Mouse (Mus musculus) hindbrain, embryonic 11.5 days (tissue): ENCODE results near the gene Fut8. TPM values are rescaled to one million over a fixed set of nuclear protein-coding genes. Genes with fewer than 3 reads are reported as not detected.

Experiments used
- ATAC-seq: fragments of 200-750 bp; cut with Nextera tagmentation; 2 replicates; pipeline ENCODE4 v1.8.0; 2017; ENCODE audit warnings: mild to moderate bottlenecking, moderate TSS enrichment, moderate library complexity; ENCODE audit not compliant: low FRiP score
- DNase-seq: peaks from one replicate; pipeline ENCODE4 v3.0.0-alpha.2; 2015; ENCODE audit warnings: low spot score
- H3K27ac ChIP-seq: fragments of 300-500 bp; sonication (generic); 2 replicates; pipeline ENCODE4 v1.5.1; 2014; ENCODE audit warnings: mild to moderate bottlenecking, low read depth, low read length
- H3K27me3 ChIP-seq: fragments of 300-500 bp; sonication (generic); 2 replicates; pipeline ENCODE4 v1.6.1; 2014; ENCODE audit warnings: mild to moderate bottlenecking, low read length, moderate library complexity, mixed read lengths; ENCODE audit not compliant: control insufficient read depth, insufficient read depth
- H3K36me3 ChIP-seq: fragments of 300-500 bp; sonication (generic); 2 replicates; pipeline ENCODE4 v1.6.1; 2014; ENCODE audit warnings: mild to moderate bottlenecking, low read length, moderate library complexity, mixed read lengths; ENCODE audit not compliant: control insufficient read depth, insufficient read depth
- H3K4me1 ChIP-seq: fragments of 300-500 bp; sonication (generic); replicated peaks from 2 replicates; pipeline ENCODE4 v1.6.1; 2014; ENCODE audit warnings: low read length, mixed read lengths; ENCODE audit not compliant: control insufficient read depth, insufficient read depth
- H3K4me2 ChIP-seq: fragments of 300-500 bp; sonication (generic); replicated peaks from 2 replicates; pipeline ENCODE4 v1.6.1; 2014; ENCODE audit warnings: mild to moderate bottlenecking, low read depth, low read length
- H3K4me3 ChIP-seq: fragments of 300-500 bp; sonication (generic); 2 replicates; pipeline ENCODE4 v1.5.1; 2014; ENCODE audit warnings: low read depth, low read length
- H3K9ac ChIP-seq: fragments of 300-500 bp; sonication (generic); 2 replicates; pipeline ENCODE4 v1.6.1; 2014; ENCODE audit warnings: low read depth, low read length
- H3K9me3 ChIP-seq: fragments of 300-500 bp; sonication (generic); 2 replicates; pipeline ENCODE4 v1.6.1; 2016; ENCODE audit warnings: low read length; ENCODE audit not compliant: control insufficient read depth
- WGBS: fragments of 180-500 bp; shearing (Covaris S2); extraction: QIAGEN DNeasy Blood & Tissue Kit; methylation state at CpG from one replicate; pipeline ENCODE4 v1.1.7; 2014; 5-methylcytosine and 5-hydroxymethylcytosine counted together
- polyA plus RNA-seq: library from polyadenylated mRNA; unstranded; fragments of >200 nt; fragmentation: Nextera tagmentation; extraction: Ambion mirVana; gene quantifications from 2 replicates; pipeline ENCODE4 v1.2.1, GENCODE M21; 2014

The Fut8 gene
- polyA plus RNA-seq, 1 experiment from 2014 or later, result 34.4 TPM

GRCm38 (mm10) chr12:77428165-77428564, 190.2 kb downstream of the Fut8 start:
- Histone ChIP-seq H3K27me3 (no peaks in the 10 kb centered on the region), H3K9me3 (no peaks in the 10 kb centered on the region), H3K27ac (no peak overlapping the region), H3K36me3 (no peaks in the 10 kb centered on the region), H3K4me3 (no peak overlapping the region), H3K4me2 (no peak overlapping the region), H3K4me1 (no peaks in the 10 kb centered on the region), H3K9ac (no peak overlapping the region)
- ATAC-seq (no peak), DNase-seq (no peak)
- 79% methylated on average over 1 of the region's 1 CpGs for WGBS

- Histone ChIP-seq H3K4me1 (no peaks in the 10 kb centered on the region), H3K9ac (no peak overlapping the region)
- DNase-seq, result no peak
Measured at GRCm38 (mm10) chr12:77429381-77429780, 191.5 kb downstream of the Fut8 start.

GRCm38 (mm10) chr12:77436733-77437132, 198.8 kb downstream of the Fut8 start:
- 70% methylated on average over 2 of the region's 2 CpGs for WGBS
- Histone ChIP-seq H3K27ac (no peak overlapping the region), H3K36me3 (no peaks in the 10 kb centered on the region), H3K9me3 (no peaks in the 10 kb centered on the region), H3K27me3 (no peaks in the 10 kb centered on the region), H3K9ac (no peak overlapping the region), H3K4me1 (no peaks in the 10 kb centered on the region), H3K4me2 (no peak overlapping the region), H3K4me3 (no peak overlapping the region)
- DNase-seq, result no peak
- ATAC-seq, result no peak

More at GRCm38 (mm10) chr12:77429381-77429780, 191.5 kb downstream of the Fut8 start:
- H3K27me3 ChIP-seq, result no peaks in the 10 kb centered on the region
- H3K4me2 ChIP-seq, result no peak overlapping the region
- H3K9me3 ChIP-seq, result no peaks in the 10 kb centered on the region
- no peak overlapping the region for H3K27ac ChIP-seq
- ATAC-seq, result no peak
- no peak overlapping the region for H3K4me3 ChIP-seq
- no peaks in the 10 kb centered on the region for H3K36me3 ChIP-seq

- Histone ChIP-seq H3K36me3 (0 out of 2 replicates have a peak, but pooled peaks cover 2% of the 10 kb centered on the region), H3K4me3 (no peak overlapping the region), H3K4me2 (no peak overlapping the region), H3K9ac (no peak overlapping the region), H3K27ac (no peak overlapping the region), H3K27me3 (no peaks in the 10 kb centered on the region), H3K4me1 (no peaks in the 10 kb centered on the region), H3K9me3 (no peaks in the 10 kb centered on the region)
- WGBS, result 86% methylated on average over 2 of the region's 2 CpGs
- DNase-seq, result no peak
- ATAC-seq, result no peak
Measured at GRCm38 (mm10) chr12:77450816-77451215, 212.9 kb downstream of the Fut8 start.

- no peaks in the 10 kb centered on the region for H3K4me1 ChIP-seq
- no peak overlapping the region for H3K9ac ChIP-seq
- H3K4me2 ChIP-seq, result no peak overlapping the region
- ATAC-seq, result no peak
- H3K27ac ChIP-seq, result no peak overlapping the region
- WGBS, result 93% methylated on average over 1 of the region's 1 CpGs
- H3K4me3 ChIP-seq, result no peak overlapping the region
- H3K36me3 ChIP-seq, result no peaks in the 10 kb centered on the region
- no peak for DNase-seq
- H3K9me3 ChIP-seq, result no peaks in the 10 kb centered on the region
- H3K27me3 ChIP-seq, result no peaks in the 10 kb centered on the region
Measured at GRCm38 (mm10) chr12:77466178-77466577, 228.3 kb downstream of the Fut8 start.

- no peak overlapping the region for H3K27ac ChIP-seq
- no peak overlapping the region for H3K4me2 ChIP-seq
- DNase-seq (no peak), ATAC-seq (no peak)
- H3K27me3 ChIP-seq, result no peaks in the 10 kb centered on the region
- 77% methylated on average over 2 of the region's 2 CpGs for WGBS
- no peaks in the 10 kb centered on the region for H3K36me3 ChIP-seq
- no peaks in the 10 kb centered on the region for H3K4me1 ChIP-seq
- no peak overlapping the region for H3K9ac ChIP-seq
- no peaks in the 10 kb centered on the region for H3K9me3 ChIP-seq
- no peak overlapping the region for H3K4me3 ChIP-seq
Measured at GRCm38 (mm10) chr12:77479931-77480330, 242.0 kb downstream of the Fut8 start.

- Histone ChIP-seq H3K36me3 (no peaks in the 10 kb centered on the region), H3K9ac (no peak overlapping the region), H3K27ac (no peak overlapping the region), H3K4me2 (no peak overlapping the region), H3K9me3 (no peaks in the 10 kb centered on the region), H3K4me3 (no peak overlapping the region), H3K27me3 (no peaks in the 10 kb centered on the region), H3K4me1 (no peaks in the 10 kb centered on the region)
- ATAC-seq (no peak), DNase-seq (no peak)
- 96% methylated on average over 1 of the region's 1 CpGs for WGBS
Measured at GRCm38 (mm10) chr12:77481153-77481552, 243.2 kb downstream of the Fut8 start.

- H3K36me3 ChIP-seq, result no peaks in the 10 kb centered on the region
- DNase-seq (no peak), ATAC-seq (no peak)
- H3K9me3 ChIP-seq, result no peaks in the 10 kb centered on the region
- no peaks in the 10 kb centered on the region for H3K4me1 ChIP-seq
- no peak overlapping the region for H3K9ac ChIP-seq
- WGBS, result 44% methylated on average over 3 of the region's 3 CpGs
- no peaks in the 10 kb centered on the region for H3K27me3 ChIP-seq
- no peak overlapping the region for H3K4me2 ChIP-seq
- no peak overlapping the region for H3K4me3 ChIP-seq
- no peak overlapping the region for H3K27ac ChIP-seq
Measured at GRCm38 (mm10) chr12:77481799-77482198, 243.9 kb downstream of the Fut8 start.

- DNase-seq, result no peak
- 75% methylated on average over 9 of the region's 9 CpGs for WGBS
- H3K9ac ChIP-seq, result no peak overlapping the region
- H3K4me2 ChIP-seq, result no peak overlapping the region
- H3K9me3 ChIP-seq, result no peaks in the 10 kb centered on the region
- no peak overlapping the region for H3K4me3 ChIP-seq
- H3K4me1 ChIP-seq, result no peaks in the 10 kb centered on the region
- H3K36me3 ChIP-seq, result no peaks in the 10 kb centered on the region
- no peak for ATAC-seq
- H3K27ac ChIP-seq, result no peak overlapping the region
- no peaks in the 10 kb centered on the region for H3K27me3 ChIP-seq
Measured at GRCm38 (mm10) chr12:77483180-77483855, 245.4 kb downstream of the Fut8 start.
